Mouse (Mus musculus): Measurements from ENCODE around the gene Ska2. TPM values are rescaled to one million over a fixed set of nuclear protein-coding genes. Genes with fewer than 3 reads are reported as not detected.

The Ska2 gene
- total RNA-seq, 2 experiments from 2014 or later: 16.8 to 16.9 TPM

DNA sequence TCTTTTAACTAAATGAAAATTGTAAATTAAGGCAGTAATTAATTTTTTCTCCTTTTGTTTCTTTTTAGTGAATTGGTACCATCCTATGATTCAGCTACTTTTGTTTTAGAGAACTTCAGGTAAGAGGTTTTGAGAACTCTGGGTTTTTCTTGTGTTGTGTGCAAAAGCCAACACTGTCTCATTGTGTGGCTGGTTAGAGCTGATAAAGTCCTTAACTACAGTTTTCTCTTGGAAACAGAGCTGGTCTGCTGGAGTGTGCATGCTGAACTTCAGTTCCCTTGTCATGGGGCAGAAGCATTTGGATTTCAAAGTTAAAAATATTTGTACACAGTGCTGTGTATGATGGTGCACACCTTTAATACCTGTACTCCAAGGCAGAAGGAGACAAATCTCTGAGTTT, 54.7 kb downstream of the Ska2 start:
- DNase-seq (ENCODE audit: low spot score in 2 of 2): no peak

DNA sequence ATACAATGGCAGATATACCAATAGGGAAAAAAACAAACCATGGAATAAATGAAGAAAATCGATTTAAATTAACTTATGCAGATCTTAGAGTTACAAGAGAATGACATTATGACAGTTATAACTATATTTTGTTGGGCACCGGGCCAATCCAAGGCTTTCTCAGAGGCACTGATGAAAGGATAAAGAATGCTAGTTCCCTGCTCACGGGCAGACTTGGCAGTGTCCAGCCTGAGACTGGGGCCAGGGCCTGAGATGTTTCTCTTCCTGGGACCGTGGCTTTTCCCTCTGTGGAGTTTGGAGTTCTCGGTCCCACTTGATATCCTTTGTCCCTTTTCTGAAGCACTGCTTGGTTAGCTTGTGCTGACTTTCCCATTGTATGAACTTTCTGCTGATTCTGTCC, 64.6 kb downstream of the Ska2 start:
- no peak for DNase-seq (ENCODE audit: low spot score in 2 of 2)

Small RNA genes lying within 50 kb of the gene (microRNA-seq; reads per million reads assigned to microRNA genes)
- gene Mir301: 39.0 to 145 reads per million in 2 experiments

Other genes with a start within 250 kb of the Ska2 start
- 1 to 10 TPM; 7.4 to 8.6 TPM for gene Ypel2, start 115.5 kb upstream of the Ska2 start, total RNA-seq (2021)
- gene Gdpd1, start 35.2 kb upstream of the Ska2 start, total RNA-seq (2021): 10 to 100 TPM; 57.5 to 60.4 TPM
- gene Smg8, start 22.5 kb upstream of the Ska2 start, total RNA-seq (2021): 10 to 100 TPM; 14.8 to 15.7 TPM
- 1 to 10 TPM; 2.0 to 2.3 TPM for gene Prr11, start 526 bp upstream of the Ska2 start, total RNA-seq (2021)
- gene Trim37, start 17.8 kb downstream of the Ska2 start, total RNA-seq (2021): 100 to 1,000 TPM; 160 to 169 TPM
- 100 to 1,000 TPM; 251 to 257 TPM for gene Ppm1e, start 249.8 kb downstream of the Ska2 start, total RNA-seq (2021)